Mouse (Mus musculus): ENCODE data around the gene Gm26938.
A peak's percentile ranks its signal among the peaks of the same experiment; 100 is the strongest.

Gm26938 gene

DNA sequence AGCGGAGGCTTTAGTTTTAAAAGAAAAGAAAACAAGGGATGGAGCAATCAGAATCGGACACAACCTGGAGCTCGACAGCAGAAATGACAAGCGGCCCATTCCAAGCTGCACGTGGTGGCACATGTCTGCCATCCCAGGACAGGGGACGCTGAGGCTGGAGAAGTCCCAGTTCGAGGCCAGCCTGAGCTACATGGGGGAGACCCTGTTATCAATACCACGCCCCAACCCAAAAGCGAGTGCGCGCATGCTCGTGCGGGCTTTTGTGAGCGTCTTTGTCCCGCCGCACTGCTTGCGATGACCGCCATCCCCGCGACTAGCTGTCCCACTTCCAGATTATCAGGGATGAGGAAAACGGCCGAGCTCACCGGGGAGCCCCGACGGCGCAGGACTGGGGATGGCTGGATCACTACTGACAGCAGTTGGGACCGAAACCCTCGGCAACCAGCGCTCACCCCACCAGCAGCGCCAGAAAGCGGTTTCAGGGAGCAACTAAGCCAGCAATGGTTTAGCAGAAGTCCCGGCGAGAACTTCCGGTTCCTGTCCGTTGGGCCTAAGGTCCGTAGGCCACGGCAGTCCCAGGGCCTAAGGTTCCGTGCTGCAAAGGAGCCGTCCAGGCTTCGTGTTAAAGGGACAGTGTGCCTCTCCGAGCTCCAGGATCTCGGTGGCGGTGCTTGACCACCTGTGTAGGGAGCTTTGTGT is at the start of gene Gm26938, which contains the start of gene Psmg3:
Gene Gm26938 (minus strand): TSS at position 51 of the 699 bp plus-strand sequence.
Gene Psmg3 (minus strand): TSS at position 529 of the 699 bp plus-strand sequence.
- peak; percentile 80 to 82 for DNase-seq (ENCODE audit: low spot score in 2 of 2)

- no peak for DNase-seq (ENCODE audit: low spot score in 2 of 2)
Measured at GRCm38 (mm10) chr5:139871526-139871925, 45.3 kb upstream of the Gm26938 start.

- DNase-seq (ENCODE audit: low spot score in 2 of 2) = no peak
Measured at GRCm38 (mm10) chr5:139870886-139871285, 44.7 kb upstream of the Gm26938 start.

DNA sequence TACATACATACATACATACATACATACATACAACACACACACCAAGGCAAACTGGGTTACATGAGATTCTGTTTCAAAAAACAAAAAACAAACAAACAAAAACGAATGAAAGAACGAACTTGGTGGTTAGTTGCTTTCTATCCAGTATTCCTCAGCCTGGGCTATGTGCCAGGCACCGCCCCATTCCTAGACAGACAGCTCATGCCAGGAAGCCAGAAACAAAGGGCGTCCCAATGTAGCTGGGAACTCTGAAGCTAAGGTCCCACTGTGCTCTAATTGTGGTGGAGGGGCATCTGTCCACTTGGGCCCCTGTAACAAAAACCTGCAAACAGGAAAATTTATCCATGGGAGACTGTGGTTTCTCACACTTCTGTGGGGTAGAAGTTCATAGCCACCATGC is 36.6 kb upstream of the Gm26938 start:
- no peak for DNase-seq (ENCODE audit: low spot score in 2 of 2)

GRCm38 (mm10) chr5:139860328-139861104 is 34.3 kb upstream of the Gm26938 start:
- DNase-seq (ENCODE audit: low spot score in 2 of 2) = no peak

DNA sequence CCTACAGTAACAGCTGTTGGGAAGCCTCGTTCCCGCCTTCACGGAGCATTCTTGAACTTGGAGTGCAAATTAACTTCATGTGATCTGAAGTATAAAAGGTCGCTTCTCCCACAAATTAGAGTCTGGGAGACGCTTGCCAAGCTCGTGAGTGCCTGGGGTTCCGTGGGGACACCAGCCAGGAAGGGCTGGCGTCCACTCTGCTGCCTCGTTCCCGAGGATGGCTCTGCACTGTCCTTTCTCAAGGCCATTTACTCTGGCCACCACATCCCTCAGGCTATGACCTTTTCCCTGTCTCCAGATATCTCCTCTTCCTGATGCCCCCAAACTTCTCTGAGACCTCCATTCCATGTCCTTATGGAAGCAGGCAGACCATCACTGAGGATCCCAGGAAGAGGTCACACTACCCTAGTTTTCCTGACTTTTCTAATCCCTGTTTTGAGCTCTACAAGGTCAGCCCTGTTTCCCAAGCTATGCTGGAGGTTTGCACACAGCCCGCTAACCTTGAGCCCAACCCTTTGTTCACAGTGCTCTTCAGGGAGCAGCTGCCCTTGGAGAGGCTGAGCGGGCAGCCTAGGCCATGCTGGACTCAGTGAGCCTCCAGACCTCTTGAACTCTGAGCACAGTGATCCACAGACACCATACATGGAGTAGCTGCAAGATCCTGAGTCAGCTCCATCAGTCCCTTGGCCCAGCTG is 23.6 kb upstream of the Gm26938 start:
- DNase-seq (ENCODE audit: low spot score in 2 of 2) = no peak

GRCm38 (mm10) chr5:139839142-139839541 is 12.9 kb upstream of the Gm26938 start:
- no peak for DNase-seq (ENCODE audit: low spot score in 2 of 2)

GRCm38 (mm10) chr5:139838476-139838892 is 12.3 kb upstream of the Gm26938 start:
- peak; percentile 20 to 51 for DNase-seq (ENCODE audit: low spot score in 2 of 2)

- DNase-seq (ENCODE audit: low spot score in 2 of 2) = no peak
Measured at GRCm38 (mm10) chr5:139835706-139836105, 9.5 kb upstream of the Gm26938 start.

- DNase-seq (ENCODE audit: low spot score in 2 of 2) = no peak
Measured at GRCm38 (mm10) chr5:139832125-139832524, 5.9 kb upstream of the Gm26938 start.

- DNase-seq (ENCODE audit: low spot score in 2 of 2) = peak; percentile 73 to 76
Measured at GRCm38 (mm10) chr5:139830734-139831133, 4.5 kb upstream of the Gm26938 start.

GRCm38 (mm10) chr5:139829384-139829783 is 3.2 kb upstream of the Gm26938 start:
- no peak for DNase-seq (ENCODE audit: low spot score in 2 of 2)

DNA sequence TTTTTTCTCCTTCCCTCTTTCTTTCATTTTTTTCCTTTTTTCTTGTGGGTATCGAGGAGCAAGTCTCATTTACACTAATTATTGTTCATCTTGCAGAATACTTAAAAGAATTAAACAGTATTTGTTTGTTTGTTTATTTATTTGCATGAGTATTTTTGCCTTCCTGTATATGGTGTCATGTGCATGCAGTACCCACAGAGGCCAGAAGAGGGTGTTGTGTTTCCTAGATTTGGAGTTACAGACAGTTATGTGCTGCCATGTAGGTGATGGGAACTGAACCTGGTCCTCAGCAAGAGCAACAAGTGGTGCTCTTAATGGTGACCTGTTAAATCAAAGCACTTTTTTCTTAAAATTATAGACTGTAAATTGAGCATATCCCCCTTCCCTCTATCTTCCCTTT is 1.4 kb upstream of the Gm26938 start:
- DNase-seq (ENCODE audit: low spot score in 2 of 2) = no peak

GRCm38 (mm10) chr5:139825947-139826346 is 260 bp downstream of the Gm26938 start:
- DNase-seq (ENCODE audit: low spot score in 2 of 2) = no peak

DNA sequence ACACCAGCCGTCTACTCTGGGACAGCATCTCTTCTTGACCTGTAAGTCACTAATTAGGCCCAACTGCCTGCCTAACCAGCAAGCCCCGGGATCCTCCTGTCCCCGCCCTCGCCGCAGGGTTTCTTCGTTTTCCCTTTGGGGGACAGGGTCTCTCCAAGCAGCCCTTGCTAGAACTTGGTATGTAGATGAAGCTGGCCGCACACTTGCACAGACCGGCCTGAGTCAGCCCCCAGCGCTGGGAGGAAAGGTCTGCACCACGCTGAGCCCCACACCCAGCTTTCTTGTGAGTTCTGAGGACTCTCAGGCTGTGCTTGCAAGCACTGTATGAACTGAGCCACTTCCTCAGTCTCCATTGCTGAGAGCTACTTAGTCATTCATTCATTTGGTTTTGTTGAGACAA is 1.7 kb downstream of the Gm26938 start:
- no peak for DNase-seq (ENCODE audit: low spot score in 2 of 2)

DNA sequence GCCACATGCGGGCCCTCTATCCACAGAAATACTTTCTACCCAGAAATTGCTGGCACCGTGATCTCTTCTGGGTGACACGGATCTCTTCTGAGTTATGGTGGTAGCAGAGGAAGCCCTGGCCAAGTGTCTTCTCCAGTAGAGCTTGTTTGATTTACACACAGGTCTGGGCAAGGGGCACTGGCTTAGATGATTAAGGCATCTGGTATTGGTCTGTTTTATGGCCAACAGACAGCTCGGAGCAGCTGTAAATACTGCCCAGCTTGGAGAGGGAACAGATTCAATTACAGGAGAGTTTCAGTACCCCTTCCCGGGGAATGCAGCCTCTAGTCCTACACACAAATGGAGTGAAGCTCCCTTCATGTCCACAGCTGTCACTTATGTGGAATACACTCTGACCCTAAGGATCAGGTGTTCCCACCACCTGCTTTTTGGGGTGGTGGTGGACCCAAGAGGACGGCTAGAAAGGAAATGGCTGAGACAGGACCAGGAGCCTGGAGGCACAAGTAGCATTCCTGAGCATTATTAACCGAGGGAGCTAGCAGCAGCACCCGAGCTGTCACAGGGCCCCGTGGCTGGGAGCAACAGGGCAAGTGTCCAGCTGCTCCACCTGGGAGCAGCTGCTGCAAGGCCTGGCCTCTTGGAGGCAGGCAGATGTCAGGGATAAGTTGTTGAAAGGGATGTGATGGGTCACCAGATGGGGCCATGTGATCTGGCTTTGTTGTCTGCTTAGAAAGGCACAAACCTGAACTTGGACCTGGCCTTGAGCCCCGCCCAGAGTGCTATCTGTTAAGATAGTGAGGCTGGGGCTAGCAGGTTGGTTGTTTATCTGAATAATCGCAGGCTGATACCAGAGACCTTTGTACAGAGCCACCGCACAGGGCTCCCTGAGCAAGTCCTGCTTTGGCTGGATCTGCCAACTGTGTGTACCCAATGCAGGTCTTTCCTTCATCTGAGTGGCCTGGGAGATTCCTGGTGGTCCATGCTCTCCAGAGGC is 4.4 kb downstream of the Gm26938 start:
- DNase-seq (ENCODE audit: low spot score in 2 of 2) = no peak

DNA sequence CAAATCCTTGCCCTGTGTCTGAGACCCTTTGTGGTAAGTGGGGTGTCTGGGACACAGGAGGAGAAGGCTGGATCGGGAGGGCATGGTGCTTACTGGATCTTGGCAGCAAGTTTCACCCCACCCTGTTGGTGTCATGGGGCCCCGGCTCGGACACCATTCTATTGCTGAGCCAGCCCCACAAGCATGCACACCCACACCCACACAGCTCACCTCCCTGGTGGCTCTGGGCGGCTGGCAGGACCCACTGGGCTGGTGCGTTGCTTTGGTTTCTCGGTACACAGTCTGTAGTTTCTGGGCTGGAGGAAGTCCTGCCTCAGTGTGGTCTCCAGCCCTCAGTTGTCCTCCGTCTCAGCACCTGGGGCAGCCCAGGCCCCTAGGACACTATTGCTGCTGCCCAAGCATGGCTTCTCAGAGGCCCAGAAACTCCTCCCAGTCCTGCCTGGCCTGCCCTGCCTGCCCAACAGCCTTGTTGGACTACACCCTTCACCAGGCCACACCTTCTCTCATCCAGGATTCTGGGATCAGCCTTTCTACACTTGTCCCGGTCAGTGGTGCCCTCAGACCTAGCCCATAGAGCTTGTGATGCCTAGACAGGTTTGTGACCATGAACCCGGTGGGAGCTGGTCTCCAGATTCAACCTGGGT is 6.5 kb downstream of the Gm26938 start, which contains the start of gene Tmem184a:
Gene Tmem184a (minus strand): TSS at position 380 of the 644 bp plus-strand sequence.
- DNase-seq (ENCODE audit: low spot score in 2 of 2) = no peak

GRCm38 (mm10) chr5:139818801-139819200 is 7.4 kb downstream of the Gm26938 start:
- peak; percentile 48 to 66 for DNase-seq (ENCODE audit: low spot score in 2 of 2)

DNA sequence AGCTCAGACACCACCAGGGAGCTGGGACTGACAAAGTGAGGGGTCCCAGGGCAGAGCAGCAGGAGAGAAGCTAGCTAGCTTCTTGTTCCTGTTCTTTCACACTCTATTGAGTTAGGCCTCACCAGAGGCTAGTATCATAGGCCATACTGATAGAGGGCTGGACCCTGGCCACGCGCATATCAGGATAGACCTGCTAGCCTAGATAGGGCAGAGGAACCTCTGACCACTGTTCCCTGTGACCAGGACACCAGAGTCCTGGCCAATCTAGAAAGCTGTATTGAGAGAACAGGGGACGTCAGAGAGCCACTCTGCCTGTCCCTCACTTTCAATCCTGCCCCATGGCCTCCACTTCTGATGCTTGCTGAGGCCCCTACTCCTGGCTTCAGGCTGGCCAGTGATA is 8.2 kb downstream of the Gm26938 start:
- DNase-seq (ENCODE audit: low spot score in 2 of 2) = peak in 1 of 2 experiments; percentile 51

GRCm38 (mm10) chr5:139817292-139817691 is 8.9 kb downstream of the Gm26938 start:
- no peak for DNase-seq (ENCODE audit: low spot score in 2 of 2)

Measured in spleen, postnatal 36 days (tissue).